Mouse (Mus musculus) frontal cortex, postnatal 10 days (tissue): ENCODE measurements around the gene Cfap77.

Experiments used
- DNase-seq, 2 experiments: peaks; one replicate each; pipeline ENCODE4 v3.0.0; 2022; ENCODE audit warnings: low spot score in 2 of 2, mixed read lengths in 1 of 2

The Cfap77 gene

DNA sequence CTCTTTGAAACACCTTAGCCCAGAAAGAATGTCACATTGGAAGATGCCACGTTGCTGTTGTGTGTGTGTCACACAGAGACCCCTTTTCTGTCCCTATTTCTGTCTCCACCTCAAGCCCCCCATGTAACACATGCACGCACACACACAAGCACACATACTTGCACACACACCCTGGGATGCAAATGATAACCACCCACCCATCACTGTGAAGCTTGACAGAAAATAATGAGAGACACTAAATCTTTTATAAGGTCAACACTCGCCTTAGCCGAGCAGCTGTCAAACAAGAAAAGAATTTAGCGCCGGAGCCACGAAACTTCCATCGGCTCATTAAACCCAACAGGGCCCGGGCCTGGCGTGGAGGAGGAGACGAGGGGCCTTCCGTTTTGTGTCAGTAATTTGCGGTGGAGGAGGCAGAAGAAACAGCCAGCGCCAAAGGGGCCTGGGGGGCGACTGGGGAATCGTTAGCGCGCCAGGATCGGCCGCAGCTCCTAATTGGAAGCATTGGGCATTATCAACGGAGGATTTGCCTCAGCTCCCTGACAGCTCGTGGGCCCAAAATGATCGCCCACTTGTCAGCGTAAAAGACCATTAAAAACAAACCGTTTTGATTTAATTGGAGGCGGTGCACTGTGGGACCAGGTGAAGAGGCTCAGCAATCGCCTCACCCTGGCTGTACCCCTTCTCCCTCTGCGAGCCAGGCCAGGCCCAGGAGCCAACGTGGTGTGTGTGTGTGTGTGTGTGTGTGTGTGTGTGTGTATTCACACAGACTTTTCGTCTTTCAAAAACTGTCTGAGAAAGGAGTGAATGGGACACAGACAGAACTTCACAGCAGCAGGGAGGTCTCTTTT lies 111.0 kb downstream of the Cfap77 start:
- no peak for DNase-seq

DNA sequence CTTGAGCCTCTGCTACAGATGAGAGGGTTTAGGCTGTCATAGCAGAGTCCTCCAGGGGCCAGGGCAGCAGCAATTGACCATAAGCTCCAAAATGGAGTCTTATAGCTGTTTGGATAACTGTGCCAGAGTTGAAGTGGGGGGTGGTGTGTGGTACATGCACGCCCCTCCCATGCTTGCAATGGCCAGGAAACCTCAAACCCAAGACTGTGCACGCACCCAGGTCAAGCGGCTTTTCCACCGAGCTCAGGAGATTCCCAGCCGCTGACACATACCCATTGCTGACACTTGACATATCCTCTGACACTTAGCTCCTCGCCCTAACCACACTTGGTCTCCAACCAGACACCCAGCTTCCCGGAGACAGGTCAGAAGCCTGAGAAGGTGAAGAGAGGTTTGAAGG lies 115.9 kb downstream of the Cfap77 start:
- no peak for DNase-seq

DNA sequence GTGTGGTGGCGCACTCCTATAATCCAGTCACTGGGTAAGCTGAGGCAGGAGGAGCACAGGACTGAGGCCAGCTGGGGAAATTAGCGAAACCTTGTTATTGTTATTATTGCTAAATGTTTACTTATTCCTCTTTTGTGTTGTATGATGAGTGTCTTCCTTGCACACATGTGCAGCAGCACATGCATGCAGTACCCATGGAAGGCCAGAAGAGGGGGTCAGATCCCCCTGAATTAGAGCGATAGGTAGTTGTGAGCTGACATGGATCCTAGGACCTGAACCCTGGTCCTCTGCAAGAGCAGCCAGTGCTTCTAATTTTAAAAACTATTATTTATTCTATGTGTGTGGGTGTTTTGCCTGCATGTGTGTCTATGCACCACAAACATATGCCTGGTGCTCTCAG lies 124.3 kb downstream of the Cfap77 start:
- DNase-seq: no peak

DNA sequence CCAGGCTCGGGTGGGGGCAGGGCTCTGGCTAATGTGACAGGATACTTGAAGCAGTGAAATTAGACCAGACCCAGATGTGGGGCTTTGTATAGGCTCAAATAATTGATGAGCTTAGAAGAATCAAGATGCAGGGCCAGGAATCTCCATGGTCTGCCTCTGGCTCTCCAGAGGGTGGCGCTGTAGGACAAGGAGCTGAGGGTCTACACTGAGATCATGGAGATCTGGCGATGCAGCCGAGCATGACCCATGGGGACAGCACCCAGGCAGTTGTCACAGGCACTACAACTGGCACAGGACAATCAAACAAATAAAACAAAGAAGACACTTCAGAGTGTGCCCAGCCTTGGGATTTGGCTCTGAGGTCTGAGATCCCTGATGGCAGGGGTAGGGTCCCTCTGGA lies 131.0 kb downstream of the Cfap77 start:
- peak; percentile 23 to 69 for DNase-seq

DNA sequence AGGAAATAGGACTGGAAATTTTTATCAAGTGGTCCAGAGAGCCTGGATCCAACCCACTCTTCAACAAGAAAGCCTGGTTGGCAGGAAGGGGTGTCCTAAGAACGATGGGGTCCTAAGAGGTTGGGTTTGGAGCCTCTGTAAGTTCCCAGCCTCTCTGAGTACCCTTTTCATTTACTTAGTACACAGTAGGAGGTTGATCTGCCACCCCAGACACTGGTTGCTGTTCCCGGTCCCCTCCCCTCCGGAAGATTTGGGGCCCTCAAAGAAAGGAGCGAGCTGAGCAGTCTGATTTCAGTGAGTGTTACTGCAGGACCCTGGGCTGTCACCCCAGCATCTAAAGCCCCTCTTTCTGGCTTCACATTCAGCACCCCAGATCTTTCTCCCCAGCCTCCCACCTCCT lies 135.9 kb downstream of the Cfap77 start:
- DNase-seq: no peak

DNA sequence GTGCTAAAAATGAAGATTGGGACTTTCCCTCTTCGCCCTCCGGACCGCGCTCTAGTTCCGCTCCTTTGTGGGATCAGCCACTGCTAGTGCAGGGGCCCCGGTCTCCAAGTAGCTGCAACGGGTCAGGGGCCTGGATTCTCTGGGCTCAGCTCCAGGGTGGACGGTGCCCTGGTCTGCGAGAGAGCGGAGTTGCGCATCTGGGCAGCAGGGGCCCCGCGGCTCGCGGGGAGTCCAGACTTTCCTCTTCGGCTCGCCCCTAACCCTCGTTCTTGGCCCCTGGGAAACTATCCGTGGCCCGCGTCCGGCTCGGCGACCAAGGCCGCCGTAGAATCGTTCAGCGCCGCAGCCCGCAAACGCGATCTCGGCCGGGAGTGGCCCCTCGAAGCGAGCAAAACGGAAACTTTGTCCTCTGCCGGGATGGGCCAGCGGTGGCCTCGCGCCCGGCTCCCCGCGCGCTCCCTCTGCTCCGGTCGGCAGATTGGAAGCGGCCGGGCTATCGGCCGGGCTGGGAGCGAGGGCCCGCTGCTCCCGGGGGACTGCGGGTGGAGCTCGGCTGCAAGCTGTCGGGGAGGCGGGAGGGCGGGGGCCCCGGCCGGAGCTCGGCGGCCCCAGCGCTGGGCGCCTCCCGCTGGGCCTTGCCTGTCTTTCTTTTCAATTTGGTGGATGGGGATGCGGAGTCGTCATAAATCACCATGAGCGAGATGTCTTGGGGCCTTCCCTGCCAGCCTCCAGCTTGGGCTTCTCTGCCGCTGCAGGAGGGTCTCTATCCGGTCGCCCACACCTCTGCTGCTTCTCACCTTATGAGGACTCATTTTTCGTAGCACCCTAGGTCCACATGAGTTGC lies 137.1 kb downstream of the Cfap77 start:
- no peak for DNase-seq

DNA sequence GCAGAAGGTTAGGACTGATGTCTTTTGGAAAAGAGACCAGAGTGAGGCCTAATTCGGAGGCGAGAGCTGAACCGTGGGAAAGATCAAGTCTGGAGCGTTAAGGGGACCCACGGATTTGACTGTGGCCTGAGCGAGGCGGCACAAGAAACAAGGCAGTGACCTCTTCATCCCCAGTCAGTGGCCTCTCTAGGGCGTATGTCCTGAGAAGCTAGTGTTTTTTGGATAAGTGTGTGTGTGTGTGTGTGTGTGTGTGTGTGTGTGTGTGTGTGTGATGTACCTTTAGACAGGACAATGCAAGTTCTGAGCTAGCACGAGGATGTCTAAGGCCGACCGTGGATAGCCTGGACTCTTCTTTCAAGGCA lies 137.7 kb downstream of the Cfap77 start:
- DNase-seq: no peak

DNA sequence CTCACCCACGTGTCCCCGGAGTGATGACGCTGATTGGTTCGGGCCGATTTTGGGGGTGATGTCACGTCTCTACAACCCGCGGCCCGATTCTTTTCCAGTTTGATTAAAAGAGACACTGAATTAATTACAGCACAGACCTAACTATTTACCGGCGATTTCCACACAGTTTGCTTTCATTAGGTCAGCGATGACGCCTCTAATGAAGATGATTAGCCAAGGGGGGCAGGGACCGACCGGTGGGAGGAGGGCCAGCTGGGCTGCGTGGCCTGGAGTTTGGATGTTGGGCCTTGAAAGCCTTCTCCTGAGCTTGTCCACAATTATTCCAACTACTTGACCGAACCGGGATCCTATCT lies 138.4 kb downstream of the Cfap77 start, which contains the start of gene Barhl1:
TSS of gene Barhl1 (minus strand) at position 156 of the 353 bp plus-strand sequence.
- DNase-seq: no peak

DNA sequence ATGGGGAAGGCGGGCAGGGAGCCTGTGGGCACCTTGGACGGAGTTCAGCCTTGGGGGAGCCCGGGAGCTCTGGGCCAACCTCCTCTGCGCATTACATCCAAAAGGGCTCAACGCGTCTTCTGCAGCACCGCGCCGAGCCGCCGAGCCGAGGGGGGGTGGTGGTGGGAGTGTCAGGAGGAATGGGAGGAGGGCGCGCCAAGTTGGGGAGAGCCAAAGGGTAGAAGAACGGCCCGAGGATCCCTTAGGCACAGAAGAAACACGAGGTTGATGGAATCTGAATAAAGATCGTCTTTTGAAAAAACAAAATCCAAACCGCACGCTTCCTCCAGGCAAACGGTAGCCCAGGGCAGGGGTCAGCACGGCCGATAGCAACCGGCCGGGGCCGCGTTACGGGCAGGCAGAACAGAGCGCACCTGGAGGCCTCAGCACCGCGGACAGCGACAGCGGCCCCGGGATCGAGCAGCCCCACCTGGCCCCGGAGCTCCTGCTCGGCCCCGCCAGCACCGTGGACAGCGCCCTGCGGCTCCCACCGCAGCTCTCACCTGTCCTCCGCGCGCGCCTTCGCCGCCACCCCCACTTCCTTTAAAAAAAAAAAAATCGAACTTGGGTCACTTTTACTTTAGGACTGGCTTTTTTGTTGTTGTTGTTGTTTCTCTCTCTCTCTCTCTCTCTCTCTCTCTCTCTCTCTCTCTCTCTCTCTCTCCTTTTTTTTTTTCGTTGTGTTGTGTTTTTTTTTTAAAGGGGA lies 138.9 kb downstream of the Cfap77 start:
- DNase-seq: no peak

DNA sequence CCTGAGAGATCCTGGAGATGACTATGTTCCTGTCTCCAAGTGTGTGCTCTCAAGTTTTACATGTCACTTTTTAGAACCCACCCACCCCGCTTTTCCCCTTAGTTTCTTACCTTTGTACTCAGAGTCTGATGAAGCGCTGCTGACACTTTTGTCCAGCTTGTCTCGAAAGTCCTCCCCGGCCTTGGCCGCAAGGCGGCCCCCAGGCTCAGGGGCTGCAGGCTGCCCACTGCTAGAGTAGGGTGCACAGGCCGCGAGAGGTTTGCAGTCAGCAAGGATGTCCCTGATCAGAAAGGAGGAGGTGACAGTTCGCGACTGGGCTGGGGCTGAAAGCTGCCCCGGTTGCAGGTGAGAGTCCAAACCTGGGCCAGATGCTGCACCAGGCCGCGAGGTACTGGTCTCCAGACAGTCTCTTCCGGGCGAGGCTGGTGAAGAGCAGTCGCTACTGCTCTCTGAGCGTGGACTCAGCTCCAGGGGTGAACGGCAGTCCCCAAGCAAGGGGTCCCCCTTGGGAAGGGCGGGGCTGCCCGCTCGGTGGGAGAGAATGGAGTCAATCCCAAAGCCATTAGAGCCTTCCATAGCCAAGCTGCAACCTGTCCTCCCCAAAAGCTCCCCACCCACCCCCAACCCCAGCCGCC lies 139.6 kb downstream of the Cfap77 start:
- DNase-seq: no peak

DNA sequence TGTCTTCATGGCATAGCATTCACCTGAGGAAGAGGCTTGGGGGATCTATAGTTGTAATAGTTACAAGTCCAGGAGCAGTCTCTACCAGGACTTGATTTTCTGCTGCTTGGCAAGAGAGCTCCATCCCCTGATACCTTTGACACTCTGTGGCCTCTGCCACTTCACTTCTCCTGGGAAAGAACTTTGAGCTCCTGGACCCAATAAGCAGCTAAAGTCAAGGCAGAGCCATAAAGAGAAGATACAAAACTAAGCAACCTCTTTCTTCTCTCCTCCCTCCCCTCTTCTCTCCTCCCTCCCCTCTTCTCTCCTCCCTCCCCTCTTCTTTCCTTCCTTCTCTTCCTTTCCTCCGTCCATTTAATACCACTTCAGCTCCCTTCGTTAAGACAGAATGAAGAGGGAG lies 140.7 kb downstream of the Cfap77 start:
- DNase-seq: no peak

DNA sequence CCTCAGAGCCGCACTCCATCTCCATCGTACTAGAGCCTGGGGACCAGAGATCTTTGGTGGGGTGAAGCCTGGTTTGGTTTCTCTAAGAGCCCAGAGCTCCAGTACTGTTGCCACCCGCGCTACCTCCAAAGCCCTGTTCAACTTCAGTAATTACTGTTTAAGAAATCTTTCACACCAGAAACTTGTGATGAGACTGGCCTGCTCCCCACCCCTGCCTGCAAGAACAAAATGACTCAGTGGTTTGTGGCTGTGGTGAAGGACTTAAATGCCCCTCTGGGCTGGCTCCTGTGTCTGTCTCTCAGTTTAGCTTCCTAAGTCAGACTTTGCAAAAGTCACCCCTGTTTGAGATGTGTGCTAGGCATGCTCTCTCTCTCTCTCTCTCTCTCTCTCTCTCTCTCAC lies 141.9 kb downstream of the Cfap77 start:
- no peak for DNase-seq

DNA sequence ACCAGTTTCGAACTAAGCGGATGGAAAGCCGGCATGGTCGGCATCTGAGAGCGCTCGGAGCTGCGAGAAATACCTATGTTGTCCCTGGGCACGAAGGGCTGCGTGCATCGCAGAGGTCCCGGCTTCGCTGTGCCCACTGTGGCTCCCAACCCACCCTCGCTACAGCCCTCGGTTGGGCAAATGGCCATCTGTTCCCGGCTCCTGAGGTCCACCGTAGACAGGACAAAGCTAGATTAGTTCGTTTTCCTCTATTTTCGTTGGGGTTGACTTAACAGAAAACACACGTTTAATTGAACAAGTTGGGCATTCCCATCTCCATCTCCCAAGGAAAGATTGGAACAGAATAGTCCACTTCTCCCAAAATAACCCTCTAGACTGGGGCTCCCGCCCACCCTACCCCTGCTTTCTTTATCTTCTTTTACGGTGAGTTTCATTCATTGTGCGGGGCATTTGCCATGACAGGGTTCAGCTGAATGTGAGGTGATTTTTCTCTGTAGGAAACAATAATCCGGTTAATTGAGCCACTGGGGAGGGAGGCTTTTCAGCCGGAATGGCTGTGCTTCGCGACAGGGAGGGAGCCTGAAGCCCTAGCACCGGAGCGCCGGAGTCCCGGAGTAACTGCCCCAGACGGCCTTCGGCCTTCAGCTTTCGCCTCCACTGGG lies 142.7 kb downstream of the Cfap77 start:
- no peak for DNase-seq

DNA sequence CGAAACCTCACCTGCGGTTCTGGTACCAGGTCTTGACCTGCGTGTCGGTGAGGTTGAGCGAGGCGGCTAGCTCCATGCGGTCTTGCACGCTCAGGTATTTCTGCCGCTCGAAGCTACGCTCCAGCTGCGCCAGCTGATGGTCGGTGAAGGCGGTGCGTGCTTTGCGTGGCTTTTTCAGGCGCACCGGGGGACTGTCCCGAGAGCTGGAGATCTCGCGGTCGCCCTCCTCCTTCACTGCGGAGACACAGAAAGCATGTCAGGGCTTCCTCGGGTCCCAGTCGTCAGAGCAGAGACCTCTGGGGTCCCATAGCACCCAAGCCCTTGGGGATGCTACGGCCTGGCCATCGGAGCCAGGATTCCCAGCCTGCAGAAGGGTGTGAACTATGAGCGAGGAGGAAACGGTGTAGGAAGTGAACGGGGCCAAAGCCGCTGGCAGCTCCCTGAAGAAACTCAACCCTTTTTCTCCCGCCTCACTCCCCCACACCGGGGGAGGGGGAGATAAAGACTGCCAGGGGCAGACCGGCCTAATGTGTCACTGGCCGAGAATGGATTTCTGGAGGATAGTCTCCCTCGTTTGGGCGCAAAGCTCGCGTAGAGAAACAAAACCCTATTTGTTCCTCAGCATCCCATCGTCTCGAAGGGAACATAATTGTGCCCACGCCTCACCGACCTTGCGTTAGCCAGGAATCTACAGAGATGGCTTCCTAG lies 143.4 kb downstream of the Cfap77 start:
- DNase-seq: no peak

DNA sequence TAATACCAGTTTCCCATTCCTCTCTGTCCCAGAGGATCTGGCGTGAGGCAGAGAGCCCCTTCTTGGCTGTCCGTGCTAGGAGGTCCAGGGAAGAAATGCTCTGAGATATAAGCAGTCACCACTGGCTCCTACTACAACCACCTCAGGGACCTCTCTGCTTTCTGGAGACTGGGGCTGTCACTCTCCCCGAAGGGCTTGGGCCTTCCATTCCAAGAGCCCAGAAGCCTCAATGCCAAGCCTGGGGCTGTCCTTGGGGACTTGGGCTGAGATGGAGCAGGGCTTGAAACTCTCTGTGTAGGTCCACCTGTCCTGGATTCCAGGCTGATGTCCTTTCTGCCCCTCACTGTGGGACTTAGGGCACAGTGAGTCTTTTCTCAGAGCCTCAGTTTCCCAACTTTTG lies 144.0 kb downstream of the Cfap77 start:
- no peak for DNase-seq

DNA sequence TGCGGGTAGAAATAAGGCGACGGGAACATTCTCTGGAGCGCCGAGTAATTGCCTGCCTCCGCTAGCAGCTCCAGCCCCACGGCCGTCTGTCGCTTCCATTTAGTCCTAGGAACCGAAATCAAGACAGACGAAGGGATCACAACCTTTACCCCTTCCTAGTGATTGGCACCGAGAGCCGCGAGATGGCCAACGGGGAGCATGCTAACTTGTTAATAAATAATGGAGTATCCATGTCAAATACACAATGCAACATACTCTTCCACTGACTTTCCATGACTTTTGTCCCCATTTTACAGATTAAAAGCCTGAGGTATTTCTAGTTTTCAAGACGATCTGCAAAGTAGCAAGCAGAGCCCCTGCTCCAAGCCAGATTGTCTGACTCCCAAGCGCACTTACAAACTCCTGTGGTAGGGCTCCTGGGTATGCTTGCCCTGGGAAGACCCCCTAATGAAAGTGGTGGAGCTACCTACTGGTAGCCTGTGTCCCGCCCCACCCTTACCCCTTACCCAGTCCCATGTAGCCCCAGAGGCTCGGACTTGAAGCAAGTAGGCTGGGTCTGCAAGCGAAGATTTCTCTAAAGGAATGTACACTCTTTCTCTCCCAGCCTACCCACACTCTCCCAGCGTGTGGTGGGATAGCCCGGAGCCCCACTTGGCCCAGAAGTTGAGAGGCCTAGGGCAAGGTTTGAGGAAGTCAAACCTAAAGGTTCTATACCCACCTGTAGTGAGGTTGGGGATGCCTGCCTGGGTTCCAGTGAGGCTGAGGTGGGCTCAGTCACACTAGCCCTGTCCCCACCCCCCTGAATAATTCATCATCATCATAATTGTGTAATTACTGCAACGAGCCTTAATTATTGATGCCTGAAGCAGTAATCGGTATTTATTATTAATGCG lies 144.8 kb downstream of the Cfap77 start:
- no peak for DNase-seq

DNA sequence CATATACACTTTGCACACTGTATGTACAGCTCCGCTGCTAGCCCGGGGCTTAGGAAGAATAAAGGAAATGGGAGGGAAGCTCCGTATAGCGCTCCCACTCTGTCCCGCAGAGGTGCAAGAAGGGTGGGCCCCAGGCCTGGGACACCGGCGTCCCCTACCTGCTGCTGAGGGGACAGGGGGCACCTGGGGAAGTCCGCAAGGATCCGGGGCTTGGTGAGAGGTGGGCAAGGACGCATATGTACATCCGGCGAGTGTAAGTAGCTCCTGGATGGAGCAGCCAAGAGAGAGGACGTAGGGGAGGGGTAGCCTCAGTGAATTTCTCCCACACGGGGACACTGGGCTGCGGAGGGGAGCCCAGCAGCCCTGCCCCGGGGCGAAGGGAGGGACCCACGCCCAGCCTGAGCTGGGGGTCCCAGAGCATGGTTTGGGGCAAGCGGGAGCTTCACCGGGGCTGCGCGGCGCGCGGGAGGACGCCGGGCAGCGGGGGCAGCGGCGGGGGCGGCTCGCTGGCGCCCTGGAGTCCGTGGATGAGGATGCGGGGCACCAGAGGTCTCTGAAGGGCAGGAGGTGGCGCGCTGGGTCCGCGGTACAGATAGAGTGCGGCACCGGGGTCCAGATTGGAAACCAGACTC lies 145.6 kb downstream of the Cfap77 start:
- no peak for DNase-seq

DNA sequence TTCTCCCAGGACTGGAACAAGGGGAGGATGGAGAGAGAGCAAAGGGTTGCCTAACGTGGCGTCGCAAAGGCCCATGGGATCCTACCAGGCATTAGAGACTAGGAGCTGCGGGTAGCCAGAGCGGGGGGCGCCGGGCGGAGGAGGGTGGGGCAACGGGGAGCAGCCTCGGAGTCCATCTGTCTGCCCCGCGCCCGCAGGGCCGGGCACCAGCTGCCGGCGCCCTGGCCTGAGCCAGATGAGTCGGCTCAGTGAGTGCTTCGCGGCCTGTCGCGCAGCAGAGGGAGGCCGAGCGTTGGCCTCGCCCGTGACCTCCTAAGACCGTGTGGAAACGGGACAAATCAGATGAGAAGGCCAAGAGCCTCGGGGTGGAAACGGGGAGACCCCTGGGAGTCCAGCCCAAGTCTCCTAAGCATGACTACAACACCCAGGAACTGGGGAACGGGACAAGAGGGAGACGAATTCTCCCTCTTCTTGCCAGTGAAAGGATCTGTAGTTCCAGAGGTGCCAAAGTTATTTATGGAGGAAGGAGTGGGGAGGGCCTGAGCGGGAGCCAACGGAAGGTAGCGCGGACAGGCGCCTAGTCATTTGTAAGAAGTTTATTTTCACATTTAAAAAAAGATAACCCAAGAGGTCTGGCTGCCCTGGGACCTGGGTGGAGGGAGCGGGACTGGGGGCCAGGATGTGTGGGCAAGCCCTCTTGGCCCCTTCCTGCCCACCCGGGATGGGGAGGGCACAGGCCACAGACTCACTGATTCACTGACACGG lies 146.3 kb downstream of the Cfap77 start:
- no peak for DNase-seq
